9 mouse cellular contexts compared by ENCODE assay signal in the genomic region with DNA sequence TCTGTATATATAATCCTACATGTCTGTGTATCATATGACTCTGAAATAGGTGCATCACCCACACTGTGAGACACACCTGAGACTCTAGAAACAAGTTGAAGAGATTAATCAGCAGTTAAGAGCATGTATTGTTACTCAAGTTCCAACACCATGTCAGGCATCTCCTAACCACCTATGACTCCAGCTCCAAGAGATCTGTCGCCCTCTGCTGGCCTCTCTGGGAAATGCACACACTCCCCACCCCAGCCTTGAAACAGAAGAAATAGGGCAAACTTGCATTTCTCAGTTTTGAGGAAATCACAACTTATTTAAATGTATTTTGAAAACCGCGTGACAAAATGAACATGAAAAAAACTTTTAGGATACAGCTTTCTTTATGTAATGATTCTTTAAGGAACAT. TPM values are rescaled to one million over a fixed set of nuclear protein-coding genes. Genes with fewer than 3 reads are reported as not detected.
DNase-seq lines count a peak whose midpoint lies in the region; ATAC-seq and TF ChIP-seq lines count a peak whose summit lies in the region.
"Had no signal": no experiment of that assay in that cellular context is flagged by ENCODE, and none has a peak within 500 bp of the region (broad histone marks: within the 10 kb centered on the region; RNA-seq: fewer than 3 reads in every experiment).

No protein-coding gene starts in this region.

- no peak overlapping the region for H3K27ac ChIP-seq in layer of hippocampus, adult 2 months
- H3K27ac ChIP-seq: limb, embryonic 15.5 days had no signal

- TF ChIP-seq CTCF in E14TG2a.4 (conservative IDR thresholded peaks at IDR 0.05; ENCODE audit: low read length) = peak; percentile 99
- TF ChIP-seq CTCF in layer of hippocampus, adult 2 months (conservative IDR thresholded peaks at IDR 0.05) = peak; percentile 96

- H3K9me3 ChIP-seq in E14TG2a.4 (ENCODE audit: low read length) = peaks cover 5% of the 10 kb centered on the region
- H3K9me3 ChIP-seq: limb, embryonic 15.5 days had no signal

- no peaks in the 10 kb centered on the region for H3K36me3 ChIP-seq in E14TG2a.4 (ENCODE audit: insufficient read depth, low read length)
- H3K36me3 ChIP-seq: limb, embryonic 15.5 days had no signal

- ATAC-seq in erythroid progenitor cell, adult 5-6 weeks (replicated peaks; ENCODE audit: low FRiP score, poor library complexity, severe bottlenecking) = no peak

- no peaks in the 10 kb centered on the region; the same call in 1 of the 2 replicates for H3K27me3 ChIP-seq in E14TG2a.4 (ENCODE audit: insufficient read depth, low read length)
- H3K27me3 ChIP-seq: limb, embryonic 15.5 days had no signal

- peak; percentile 81 for DNase-seq in ZHBTc4 (ENCODE audit: low read depth, low spot score)
- peak; percentile 77 for DNase-seq in embryo, embryonic 10 days (ENCODE audit: low spot score)
- peak; percentile 39 to 48 for DNase-seq in heart, adult 9 months (ENCODE audit: low spot score in 2 of 2)
- DNase-seq in layer of hippocampus, adult 2 months (ENCODE audit: low spot score in 2 of 2) = peak; percentile 33 to 74
- DNase-seq in lung, postnatal 36 days = peak; percentile 83
- peak; percentile 45 for DNase-seq in skeletal muscle tissue, adult 2 months (ENCODE audit: low read depth, low spot score)

- H3K4me3 ChIP-seq in E14TG2a.4 (replicated peaks; ENCODE audit: low read length) = no peak overlapping the region
- H3K4me3 ChIP-seq in layer of hippocampus, adult 2 months = no peak overlapping the region
- H3K4me3 ChIP-seq: limb, embryonic 15.5 days had no signal

- no peaks in the 10 kb centered on the region for H3K4me1 ChIP-seq in E14TG2a.4 (replicated peaks; ENCODE audit: low read depth, low read length)
- H3K4me1 ChIP-seq: limb, embryonic 15.5 days had no signal

RNA-seq across cellular contexts. Expression of a gene that starts 23.4 kb away (rescaled TPM):
- total RNA-seq in layer of hippocampus, adult 2 months (2021) = 1 to 10 TPM in 1 of 2 experiments, under 1 TPM in 1; 0.36 to 1.0 TPM
- not detected in 2 replicates for total RNA-seq in erythroid progenitor cell, adult 5-6 weeks (2015; ENCODE audit: low replicate concordance)
- 0.13 TPM in 1 of 2 replicates, not detected in the other for total RNA-seq in erythroid progenitor cell, adult 5-6 weeks (2017; ENCODE audit: low replicate concordance)

RNA-seq across cellular contexts. Expression of a gene that starts 38.8 kb away (rescaled TPM):
- 100 to 1,000 TPM; 106 to 116 TPM for total RNA-seq in layer of hippocampus, adult 2 months (2021)
- 8.8 and 14.1 TPM in 2 replicates for total RNA-seq in erythroid progenitor cell, adult 5-6 weeks (2015; ENCODE audit: low replicate concordance)
- total RNA-seq in erythroid progenitor cell, adult 5-6 weeks (2017; ENCODE audit: low replicate concordance) = 6.9 and 15.0 TPM in 2 replicates

Comparison
In these comparisons a context has a peak if more than half of its experiments do, and no peak if none do; other contexts are left out.
1. RNA of a gene that starts 38.8 kb away (total RNA-seq): 106 to 116 TPM in layer of hippocampus, adult 2 months; 6.9 to 15.0 TPM in erythroid progenitor cell, adult 5-6 weeks; every median in the first group is over 4 times any median in the second.
2. Peak in every context shown above with its lines, with median percentiles within 50 percentile points of each other: DNase-seq.